Mouse (Mus musculus): Measurements from ENCODE around the gene Reln.
A peak's percentile ranks its signal among the peaks of the same experiment; 100 is the strongest.

Reln gene

DNA sequence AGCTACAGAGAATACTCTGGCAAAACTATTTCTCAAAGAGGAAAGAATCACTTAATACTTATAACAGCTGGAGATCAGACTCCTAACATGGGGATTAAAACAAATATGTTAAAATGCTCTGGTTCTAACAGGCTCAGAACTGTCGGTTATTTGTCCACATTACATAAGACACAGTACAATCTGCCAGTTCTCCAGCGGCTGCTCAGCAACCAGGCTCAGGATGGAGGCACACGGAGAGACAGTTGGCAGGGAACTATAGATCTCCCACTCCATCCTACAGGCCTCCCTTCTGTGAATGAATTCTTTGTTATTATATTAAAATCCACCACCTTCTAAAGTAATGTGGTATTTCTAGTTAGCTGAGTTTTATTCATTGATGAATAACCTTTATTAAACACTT lies 37.4 kb downstream of the Reln start:
- DNase-seq, result no peak

DNA sequence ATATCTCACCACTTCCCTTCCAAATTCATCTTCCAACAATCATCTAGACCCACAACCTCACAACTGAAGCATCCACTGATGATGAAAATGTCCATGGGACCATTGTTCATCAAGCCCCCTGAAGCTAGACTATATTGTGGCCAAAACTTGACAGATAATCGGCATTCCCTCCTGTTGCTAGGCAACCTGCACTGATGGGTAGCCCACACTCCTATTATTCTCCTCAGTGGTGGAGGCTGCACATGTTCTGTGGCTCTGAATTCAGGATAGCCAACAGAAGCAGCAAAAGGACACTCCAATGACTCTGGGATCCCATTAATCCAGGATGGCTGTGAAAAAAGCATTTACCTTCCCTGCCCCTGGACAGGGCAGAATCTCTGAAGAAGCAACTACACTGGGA lies 40.8 kb downstream of the Reln start:
- DNase-seq, result no peak

DNA sequence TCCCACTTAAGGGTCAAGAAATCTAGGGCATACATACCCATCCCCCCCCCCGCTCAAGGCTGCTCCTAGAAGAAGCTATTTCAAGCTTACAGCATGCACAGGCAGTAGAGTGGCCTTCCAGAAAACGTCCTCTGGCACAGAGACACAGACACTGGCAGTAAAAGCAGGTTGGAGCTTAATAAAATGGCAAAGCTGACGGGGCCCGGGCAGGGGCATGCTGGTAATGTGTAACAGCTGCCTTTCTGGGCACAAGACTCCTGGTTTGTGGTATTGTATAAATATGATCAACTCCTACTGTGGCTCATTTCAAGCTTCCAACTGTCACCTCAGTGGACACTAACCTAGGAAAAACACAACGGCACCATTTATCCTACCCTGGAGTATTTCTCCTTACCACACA lies 42.2 kb downstream of the Reln start:
- DNase-seq, result no peak

DNA sequence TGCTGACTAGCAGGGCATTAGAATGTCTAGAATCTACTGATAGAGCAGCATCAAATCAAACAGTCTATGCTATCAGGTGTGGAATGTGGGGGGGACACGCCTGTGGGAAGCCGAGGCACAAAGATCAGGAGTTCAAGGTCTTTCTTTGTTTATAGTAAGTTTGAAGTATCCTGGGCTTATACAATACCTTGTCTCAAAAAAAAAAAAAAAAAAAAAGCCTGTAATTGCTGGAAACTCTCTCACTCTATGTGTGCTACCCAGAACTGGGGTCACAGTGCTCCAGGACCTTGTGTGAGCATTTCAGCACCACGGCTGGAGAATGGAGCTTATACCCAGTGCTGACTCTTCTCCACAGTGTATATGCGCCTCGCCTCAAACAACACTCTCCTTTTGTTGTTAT lies 43.7 kb downstream of the Reln start:
- no peak for DNase-seq

DNA sequence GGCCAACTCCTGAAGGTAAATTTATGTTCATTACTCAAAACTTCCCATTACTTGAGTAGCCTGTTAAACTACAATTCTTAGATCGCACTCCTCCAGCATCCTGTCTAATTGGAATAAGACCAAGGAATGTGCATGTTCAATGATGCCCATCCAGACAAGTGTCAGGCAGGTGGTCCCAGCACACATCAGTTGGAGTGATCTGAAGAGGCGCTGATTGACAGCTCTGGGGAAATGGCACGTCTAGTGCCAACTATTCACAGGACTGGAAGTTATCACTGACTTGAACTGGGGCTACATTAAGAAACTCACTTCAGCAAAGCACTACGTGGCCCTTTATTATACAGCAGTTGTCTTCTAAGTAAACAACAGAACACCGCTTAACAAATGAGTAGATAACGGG lies 44.5 kb downstream of the Reln start:
- DNase-seq, result no peak

DNA sequence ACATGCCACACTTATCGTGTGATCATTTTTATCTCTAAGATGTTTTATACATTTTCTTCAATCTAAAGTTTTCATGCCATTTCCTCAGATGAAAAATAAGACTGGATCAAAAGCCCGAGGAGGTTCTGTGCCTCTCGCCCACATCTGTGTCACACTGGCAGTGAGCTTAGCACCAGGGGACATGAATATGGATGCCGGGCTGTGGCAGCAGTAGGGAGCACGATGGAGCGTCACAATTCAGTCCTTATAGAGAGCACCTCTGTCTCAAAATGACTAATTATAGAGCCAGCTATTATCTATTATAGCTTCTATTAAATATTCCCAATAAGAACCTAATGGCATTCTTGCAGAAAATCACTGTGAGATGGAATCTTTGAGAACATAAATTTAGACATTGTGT lies 49.3 kb downstream of the Reln start:
- DNase-seq, result no peak

DNA sequence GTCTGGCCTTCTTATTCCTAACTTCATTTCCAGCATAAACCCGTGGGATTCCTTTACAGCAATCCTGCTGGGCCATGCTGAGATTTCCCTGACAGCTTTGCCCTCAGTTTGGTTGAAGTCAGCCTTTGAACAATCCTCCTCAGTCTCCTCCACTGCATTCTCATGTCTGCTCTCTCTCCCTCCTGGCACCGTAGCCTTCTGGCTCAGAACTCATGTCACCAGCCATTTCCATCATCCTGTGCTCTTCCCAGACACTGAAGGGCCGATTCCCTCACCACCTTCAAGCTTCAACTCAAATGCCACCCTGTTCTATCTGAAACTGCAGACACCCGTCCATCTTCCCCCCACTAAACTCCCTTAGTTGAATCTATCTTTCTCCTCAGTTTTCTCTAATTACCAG lies 53.1 kb downstream of the Reln start:
- DNase-seq, result no peak

DNA sequence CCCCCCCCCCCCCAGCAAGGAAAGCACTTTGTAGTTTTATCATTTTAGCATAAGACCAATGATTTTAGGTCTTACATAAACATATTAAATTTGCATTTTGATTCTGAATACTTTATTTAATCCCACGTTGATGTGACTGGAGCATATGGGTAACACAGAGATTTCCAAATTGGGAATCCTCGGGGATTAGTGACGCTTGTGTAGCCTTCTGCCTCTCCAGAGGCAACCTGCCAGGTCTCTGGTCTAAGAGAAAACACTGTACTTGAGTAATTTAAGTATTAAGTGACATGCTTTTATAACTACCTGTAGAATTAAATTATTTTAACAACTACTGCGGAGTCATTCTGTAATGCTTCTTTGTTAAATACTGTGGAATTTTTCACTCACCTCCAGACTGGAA lies 59.1 kb downstream of the Reln start:
- no peak for DNase-seq

DNA sequence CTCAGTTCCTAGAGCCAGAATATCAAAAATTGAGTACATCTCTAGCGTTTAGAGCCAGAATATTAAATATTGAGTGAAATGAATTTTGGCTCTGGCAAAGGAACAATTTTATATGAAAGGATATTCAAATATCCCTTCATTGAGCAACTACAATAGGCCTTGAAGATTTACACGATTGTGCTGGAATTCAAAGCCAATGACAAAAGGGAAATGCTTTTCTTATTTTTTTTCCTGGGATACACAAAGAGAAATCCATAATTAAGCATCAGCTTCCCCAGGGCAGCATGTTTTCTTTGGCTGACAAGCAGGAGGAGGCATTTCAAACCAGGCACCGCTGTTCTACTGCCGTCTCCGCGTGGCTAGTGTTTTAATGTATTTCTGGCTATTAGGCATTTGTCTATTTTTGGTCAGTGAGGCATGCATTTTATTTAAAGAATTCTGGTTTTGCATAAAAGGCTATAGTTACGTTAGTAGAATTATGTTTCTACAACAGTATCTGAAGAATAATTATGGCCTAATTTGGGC lies 62.3 kb downstream of the Reln start:
- no peak for DNase-seq

DNA sequence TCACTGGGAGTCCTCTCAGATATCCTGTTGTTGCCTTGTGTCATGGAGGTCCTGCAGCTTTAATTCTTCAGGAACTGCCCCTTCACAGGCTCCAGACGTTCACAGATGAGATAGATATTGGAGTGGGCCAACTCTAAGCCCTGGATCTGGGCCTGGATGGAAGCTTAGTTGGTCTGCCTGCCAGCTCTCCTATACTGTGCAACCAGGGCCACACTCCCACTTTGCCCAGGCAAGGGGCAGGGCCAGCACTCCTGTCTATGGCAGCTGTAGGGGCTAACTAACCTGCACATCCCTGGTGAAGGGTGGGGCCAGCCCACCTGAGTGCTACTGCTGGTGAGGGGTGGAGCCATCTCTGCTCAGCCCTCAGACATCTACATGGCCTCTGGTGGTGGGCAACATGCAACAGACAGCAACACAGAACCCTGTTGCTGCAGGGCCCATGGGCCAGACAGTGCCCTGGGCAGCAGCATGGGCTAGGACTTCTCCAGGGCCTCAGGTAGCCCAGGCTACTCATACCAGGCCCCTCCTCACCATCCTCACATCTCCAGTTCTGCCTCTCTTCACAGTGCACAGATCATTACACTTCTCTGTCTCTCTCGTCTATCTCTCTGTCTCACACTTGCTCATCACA lies 63.9 kb downstream of the Reln start:
- peak in 1 of 2 experiments; percentile 2 for DNase-seq

DNA sequence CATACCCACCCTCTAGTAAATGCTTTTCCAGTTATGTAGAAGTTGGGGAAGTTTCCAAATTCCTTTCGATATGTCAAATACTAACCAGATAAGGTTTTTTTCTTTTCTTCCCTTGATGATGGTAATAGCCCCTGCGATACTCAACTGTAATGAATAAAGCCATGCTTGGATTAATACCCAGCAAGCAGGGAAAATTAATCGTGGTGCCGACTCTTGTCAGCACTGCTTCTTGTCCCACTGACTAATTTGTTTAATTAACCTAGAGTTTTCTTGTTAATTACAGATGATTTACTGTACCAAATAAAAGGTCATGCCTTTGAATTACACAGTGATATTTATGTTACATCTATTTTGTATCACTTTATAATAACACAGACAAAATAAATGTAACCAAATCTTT lies 65.3 kb downstream of the Reln start:
- DNase-seq, result no peak

DNA sequence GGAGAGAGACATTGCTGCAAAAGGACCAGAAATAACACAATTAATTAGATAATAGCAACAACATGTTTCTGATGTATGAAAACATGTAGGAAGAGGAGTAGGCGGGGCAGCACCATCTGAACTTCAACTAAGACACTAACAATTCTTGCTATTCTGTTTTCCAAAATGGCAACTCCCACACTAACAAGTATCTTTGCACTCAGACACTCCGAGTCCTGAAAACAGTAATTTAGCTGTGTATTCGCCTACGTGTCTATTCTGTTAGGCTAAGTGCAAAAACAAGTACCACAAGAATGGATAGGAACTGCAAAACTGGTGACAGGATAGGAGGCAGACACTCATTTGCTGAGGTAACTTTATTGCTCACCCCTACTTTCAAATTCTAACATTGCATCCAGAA lies 70.4 kb downstream of the Reln start:
- DNase-seq, result no peak

DNA sequence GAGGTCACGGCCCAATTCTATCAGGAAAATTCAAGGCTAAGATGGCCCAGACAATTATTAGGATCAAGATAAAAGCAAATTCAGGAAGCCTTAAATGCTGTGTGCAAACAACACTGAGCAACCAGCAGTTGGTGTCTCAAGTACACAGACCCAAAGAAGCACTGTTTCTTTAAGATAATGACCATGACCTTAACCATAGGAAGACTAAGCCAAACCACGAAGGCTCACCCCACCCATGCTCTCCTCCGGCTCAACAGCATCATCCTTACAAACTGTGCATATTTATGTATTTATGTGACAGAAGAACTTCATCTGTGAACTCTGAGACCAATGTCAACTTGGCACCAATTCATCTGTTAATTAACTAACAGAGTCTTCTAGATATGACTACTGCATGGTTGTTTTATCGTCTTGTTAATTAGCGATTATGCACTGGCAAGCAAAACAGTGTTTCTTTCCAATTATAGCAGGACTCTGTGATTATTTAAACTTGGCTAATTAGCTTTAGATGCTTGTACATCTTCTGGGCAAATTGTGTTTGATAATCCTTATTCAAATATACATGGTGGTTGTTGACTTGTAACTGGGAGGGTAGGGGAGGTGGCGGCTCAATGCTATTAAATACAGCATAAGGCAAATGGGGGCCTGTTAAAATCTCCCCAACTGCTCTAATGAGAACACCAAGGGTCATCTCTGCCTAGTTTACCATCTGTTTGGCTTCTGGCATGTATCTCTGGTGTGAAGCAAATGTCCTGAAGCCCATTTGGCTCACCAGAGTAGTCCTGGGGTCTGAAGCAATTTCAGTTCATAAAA lies 77.8 kb downstream of the Reln start:
- no peak for DNase-seq

DNA sequence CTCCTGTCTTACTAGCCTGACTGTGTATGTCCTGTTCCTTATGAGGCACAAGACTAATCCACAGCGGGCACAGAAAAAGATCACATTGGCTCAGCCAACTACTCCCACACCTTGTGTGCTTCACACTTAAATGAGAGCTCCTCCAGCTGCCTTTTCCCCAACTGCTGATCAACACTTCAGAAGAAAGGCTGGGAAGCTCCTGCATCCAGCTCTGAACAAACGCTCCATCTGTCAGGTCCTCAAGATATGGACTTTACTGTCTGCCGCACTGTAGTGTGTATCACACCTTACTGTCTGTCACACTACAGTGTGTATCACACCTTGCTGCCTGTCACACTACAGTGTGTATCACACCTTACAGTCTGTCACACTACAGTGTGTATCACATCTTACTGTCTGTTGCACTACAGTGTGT lies 82.1 kb downstream of the Reln start:
- no peak for DNase-seq

DNA sequence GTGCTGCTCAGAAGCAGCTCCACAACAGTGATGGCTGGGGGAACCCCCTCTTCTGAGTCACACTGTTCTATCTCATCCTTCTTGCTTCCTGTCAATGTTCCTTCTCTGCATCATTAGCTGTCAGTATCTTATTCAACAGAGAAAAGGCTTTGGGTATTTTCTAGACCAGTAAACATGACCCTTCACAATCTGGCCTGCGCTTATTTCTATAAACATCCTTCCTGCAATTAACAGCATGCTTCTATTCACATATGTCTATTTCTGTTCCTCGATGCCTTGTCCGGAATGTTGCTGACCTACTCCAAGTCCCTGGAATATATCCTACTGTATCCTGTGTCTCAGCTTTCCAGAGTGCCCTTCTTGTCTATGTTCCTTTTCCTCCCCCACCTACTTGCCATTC lies 89.2 kb downstream of the Reln start:
- DNase-seq, result no peak

DNA sequence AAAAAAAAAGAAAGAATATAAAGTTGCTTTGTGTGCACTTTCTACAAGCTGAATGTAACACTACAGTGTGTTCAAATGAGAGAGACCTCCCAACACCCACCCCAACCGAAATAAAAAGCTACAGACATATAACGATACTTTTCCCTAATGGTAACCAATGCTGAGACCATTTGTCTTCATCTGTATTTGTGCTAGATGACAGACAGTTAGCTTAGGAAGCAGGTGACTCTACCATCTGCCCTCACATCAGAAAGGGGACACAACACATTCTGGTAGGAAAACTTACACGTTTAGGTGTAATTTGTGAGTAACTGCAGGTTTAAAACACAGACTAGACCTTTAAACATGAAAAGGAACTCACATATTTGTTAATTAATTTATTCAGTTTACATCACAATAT lies 90.6 kb downstream of the Reln start:
- no peak for DNase-seq

DNA sequence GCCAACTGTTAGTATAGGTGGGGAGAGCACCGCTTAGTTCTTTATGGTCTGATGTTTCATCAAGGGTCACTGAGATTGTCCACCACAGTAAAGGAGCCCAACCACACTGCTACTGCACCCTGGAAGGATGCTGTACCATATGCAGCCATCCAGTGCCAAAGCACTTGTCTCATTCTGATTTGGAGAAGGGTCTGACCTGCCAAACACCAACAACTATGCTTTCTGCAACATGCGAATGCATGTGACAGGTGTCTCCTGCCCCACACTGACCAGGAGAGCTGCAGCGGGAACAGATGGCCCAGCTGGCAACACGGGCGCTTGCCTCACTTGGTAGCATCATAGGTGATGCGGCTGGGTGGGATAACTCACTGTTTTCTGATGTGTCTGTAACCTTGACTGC lies 91.2 kb downstream of the Reln start:
- DNase-seq, result no peak

DNA sequence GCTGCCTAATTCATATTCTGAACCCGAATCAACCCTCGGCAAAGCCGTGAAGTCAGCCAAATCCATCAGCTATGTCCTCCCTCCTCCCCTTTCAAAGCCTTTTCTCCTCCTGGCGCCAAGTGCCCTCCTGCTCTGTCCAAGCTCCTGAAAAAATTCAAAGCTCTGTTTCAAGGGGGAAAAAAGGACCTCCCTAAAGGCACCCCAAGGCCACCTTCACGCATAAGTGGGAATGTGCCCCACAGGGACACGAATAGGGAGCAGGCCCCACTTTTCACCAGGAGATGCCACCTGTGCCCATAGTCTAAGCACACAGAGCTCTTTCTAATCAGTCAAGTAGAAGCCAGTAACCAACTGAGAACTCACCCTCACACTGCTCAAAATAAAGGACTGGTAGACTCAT lies 96.7 kb downstream of the Reln start:
- DNase-seq, result no peak

DNA sequence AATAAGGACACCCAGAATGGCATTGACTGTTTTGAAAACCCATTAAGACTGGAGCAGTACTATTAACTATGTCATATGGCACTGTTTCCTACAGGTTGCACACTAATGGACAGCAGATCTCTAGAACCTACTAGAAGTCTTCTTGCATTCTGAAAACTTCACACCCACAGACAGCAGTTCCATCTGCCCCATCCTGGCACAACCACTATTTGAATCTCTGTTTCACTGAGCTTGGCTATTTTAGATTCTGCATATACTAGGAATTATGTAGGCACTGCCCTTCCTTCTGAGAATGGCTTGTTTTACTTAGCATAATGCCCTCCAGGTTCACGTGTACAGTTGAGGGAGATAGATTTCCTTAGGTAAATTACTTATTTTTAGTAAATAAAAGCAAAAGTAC lies 99.4 kb downstream of the Reln start:
- DNase-seq, result no peak

DNA sequence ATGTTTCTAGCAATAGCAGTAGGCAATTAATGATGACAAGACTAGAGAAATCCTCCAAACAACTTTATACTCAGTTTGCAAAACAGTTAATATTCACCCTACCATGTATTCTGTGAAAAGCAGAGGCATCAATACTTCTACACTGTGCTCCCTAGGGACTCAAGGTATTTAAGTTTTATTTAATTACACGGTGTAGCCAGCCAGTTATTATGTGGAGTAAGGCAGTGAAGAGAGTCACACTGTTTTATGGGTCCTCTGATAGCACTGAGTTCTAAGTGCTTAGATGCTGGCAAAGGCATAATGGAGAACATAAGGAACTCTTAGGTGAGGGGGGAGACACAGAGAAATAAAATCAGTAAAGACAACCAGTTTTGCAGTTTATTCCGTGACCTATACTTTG lies 101.0 kb downstream of the Reln start:
- no peak for DNase-seq

DNA sequence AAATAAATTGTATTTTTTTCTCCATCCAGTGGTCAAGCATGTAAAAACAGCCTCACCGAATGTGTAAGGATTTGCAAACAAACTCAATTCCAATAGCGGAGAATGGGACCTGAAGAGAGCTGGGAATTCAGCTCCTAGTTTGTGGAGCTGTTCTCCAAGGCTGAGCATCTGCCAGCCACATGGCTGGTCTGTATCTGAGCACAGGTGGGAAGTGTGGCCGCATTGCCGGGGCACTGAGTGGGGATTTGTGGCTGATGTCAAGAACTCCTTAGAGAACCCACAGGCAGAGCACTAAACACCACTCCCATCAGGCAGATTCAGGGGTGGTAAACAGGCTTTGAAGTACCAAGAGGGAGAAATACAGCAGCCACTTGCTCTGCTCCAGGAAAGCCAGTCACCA lies 102.9 kb downstream of the Reln start:
- DNase-seq, result no peak

DNA sequence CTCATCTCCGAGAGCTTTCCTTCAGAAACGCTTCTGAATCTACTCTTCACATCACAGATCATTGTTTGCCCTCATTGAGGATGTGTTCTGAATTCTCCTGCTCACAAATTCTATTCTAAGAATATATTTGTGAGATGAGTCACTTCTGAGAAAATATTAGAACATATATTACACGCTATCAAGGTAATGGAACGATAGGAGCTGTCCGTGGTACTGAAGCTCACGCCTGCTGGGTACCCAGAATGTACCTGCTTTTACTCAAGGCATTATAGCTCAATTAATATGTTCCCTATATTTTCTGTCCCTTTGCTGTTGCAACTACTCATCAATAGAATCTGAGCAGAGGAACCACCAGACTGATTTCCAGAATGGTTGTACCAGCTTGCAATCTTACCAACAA lies 107.7 kb downstream of the Reln start:
- DNase-seq, result peak; percentile 55 to 66

DNA sequence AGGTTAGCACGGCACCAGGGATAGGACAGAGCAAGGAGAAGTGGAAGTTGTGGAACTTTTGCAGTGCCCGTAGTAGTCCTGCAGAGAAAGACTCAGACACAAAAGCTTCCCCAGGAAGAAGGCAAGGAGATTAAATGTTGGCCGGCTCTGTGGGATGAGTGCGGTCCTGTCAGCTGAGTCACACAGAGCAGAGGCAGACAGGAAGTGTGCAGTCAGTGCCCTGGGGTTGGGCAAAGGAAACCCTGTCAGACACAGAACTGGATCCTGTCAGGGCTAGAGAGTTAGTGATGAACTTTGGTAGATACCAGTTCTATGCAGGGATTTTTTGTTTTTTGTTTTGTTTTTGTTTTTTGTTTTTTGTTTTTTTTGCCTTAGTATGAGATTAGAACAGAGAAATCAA lies 120.0 kb downstream of the Reln start:
- no peak for DNase-seq

DNA sequence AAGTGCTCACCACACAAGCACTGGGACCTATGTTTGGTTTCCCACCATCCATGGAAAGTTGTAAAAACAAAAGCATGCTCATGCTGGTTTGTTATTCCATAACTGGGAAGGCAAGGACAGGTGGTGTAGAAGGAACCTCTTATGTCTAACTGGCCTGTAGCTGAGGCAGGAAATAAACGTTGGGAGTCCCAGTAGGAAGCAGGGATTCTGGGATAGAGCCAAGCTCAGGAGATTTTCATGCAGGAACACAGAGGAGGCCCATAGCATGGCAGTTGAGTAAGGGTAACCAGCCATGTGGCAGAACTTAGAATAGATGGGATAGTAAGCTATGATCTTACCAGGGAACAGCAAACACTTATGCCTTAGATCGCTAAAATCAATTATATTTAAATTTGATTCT lies 120.6 kb downstream of the Reln start:
- DNase-seq, result no peak
